Mouse (Mus musculus) hindbrain, embryonic 15.5 days (tissue): Measurements from ENCODE around the gene Zbtb48. TPM values are rescaled to one million over a fixed set of nuclear protein-coding genes. Genes with fewer than 3 reads are reported as not detected.

Experiments
- ATAC-seq: fragments of 200-750 bp; cut with Nextera tagmentation; 2 replicates; pipeline ENCODE4 v1.8.0; 2017; ENCODE audit warnings: low read depth, moderate number of reproducible peaks, moderate TSS enrichment; ENCODE audit not compliant: low FRiP score
- H3K27ac ChIP-seq: fragments of 300-500 bp; sonication (generic); replicated peaks from 2 replicates; pipeline ENCODE4 v1.5.1; 2015; ENCODE audit warnings: mild to moderate bottlenecking, inconsistent platforms
- H3K27me3 ChIP-seq: fragments of 300-500 bp; sonication (generic); 2 replicates; pipeline ENCODE4 v1.6.1; 2015; ENCODE audit warnings: control low read depth, inconsistent platforms
- H3K36me3 ChIP-seq: fragments of 300-500 bp; sonication (generic); 2 replicates; pipeline ENCODE4 v1.6.1; 2015; ENCODE audit warnings: control low read depth, inconsistent platforms
- H3K4me1 ChIP-seq: fragments of 300-500 bp; sonication (generic); replicated peaks from 2 replicates; pipeline ENCODE4 v1.6.1; 2015; ENCODE audit warnings: control low read depth, inconsistent platforms
- H3K4me2 ChIP-seq: fragments of 300-500 bp; sonication (generic); 2 replicates; pipeline ENCODE4 v1.6.1; 2015; ENCODE audit warnings: moderate library complexity, mild to moderate bottlenecking, inconsistent platforms
- H3K4me3 ChIP-seq: fragments of 300-500 bp; sonication (generic); 2 replicates; pipeline ENCODE4 v1.5.1; 2015; ENCODE audit warnings: mild to moderate bottlenecking, inconsistent platforms
- H3K9ac ChIP-seq: fragments of 300-500 bp; sonication (generic); 2 replicates; pipeline ENCODE4 v1.6.1; 2015; ENCODE audit warnings: inconsistent platforms
- H3K9me3 ChIP-seq: fragments of 300-500 bp; sonication (generic); 2 replicates; pipeline ENCODE4 v1.6.1; 2016; ENCODE audit warnings: control low read depth, inconsistent platforms
- WGBS: fragments of 180-500 bp; shearing (Covaris S2); methylation state at CpG from one replicate; pipeline ENCODE4 v1.1.7; 2015; 5-methylcytosine and 5-hydroxymethylcytosine counted together
- polyA plus RNA-seq: library from polyadenylated mRNA; unstranded; fragments of >200 nt; fragmentation: Nextera tagmentation; extraction: Ambion mirVana; gene quantifications from 2 replicates; pipeline ENCODE4 v1.2.1, GENCODE M21; 2015

Gene Zbtb48
- polyA plus RNA-seq, 1 experiment from 2014 or later: 18.5 TPM

GRCm38 (mm10) chr4:151996173-151996950 lies 31.1 kb downstream of the Zbtb48 start, which contains the start of gene Phf13:
TSS of gene Phf13 (minus strand) at chr4:151996258.
- Histone ChIP-seq H3K4me2 (peak within 1 kb of the TSS; percentile 87), H3K9me3 (no peaks in the 10 kb centered on the region), H3K36me3 (peaks cover 10% of the 10 kb centered on the region), H3K27me3 (no peaks in the 10 kb centered on the region), H3K4me3 (peak within 1 kb of the TSS; percentile 99), H3K27ac (peak within 1 kb of the TSS; percentile 90), H3K9ac (peak within 1 kb of the TSS; percentile 83), H3K4me1 (peaks cover 25% of the 10 kb centered on the region)
- under 1% methylated on average over 91 of the region's 94 CpGs for WGBS
- peak; percentile 96 for ATAC-seq

GRCm38 (mm10) chr4:151995371-151996172 lies 31.9 kb downstream of the Zbtb48 start:
- H3K27me3 ChIP-seq: no peaks in the 10 kb centered on the region
- H3K4me1 ChIP-seq: peaks cover 25% of the 10 kb centered on the region
- peak overlapping the region; percentile 83 for H3K9ac ChIP-seq
- peak overlapping the region; percentile 99 for H3K4me3 ChIP-seq
- peak; percentile 74; the same call in 1 of the 2 replicates for ATAC-seq
- H3K27ac ChIP-seq: peak overlapping the region; percentile 84
- under 1% methylated on average over 80 of the region's 111 CpGs for WGBS
- peak overlapping the region; percentile 87 for H3K4me2 ChIP-seq
- H3K36me3 ChIP-seq: peaks cover 18% of the 10 kb centered on the region
- no peaks in the 10 kb centered on the region for H3K9me3 ChIP-seq

- H3K9ac ChIP-seq: peak overlapping the region; percentile 83
- no peak for ATAC-seq
- H3K36me3 ChIP-seq: peaks cover 27% of the 10 kb centered on the region
- WGBS: under 1% methylated on average over 55 of the region's 61 CpGs
- H3K27ac ChIP-seq: peak overlapping the region; percentile 84
- no peaks in the 10 kb centered on the region for H3K27me3 ChIP-seq
- H3K4me1 ChIP-seq: peaks cover 25% of the 10 kb centered on the region
- peak overlapping the region; percentile 99 for H3K4me3 ChIP-seq
- peak overlapping the region; percentile 87 for H3K4me2 ChIP-seq
- H3K9me3 ChIP-seq: no peaks in the 10 kb centered on the region
Measured at GRCm38 (mm10) chr4:151994228-151995171, 33.0 kb downstream of the Zbtb48 start.

- H3K27ac ChIP-seq: no peak overlapping the region
- WGBS: 82% methylated on average over 6 of the region's 6 CpGs
- H3K36me3 ChIP-seq: peaks cover 27% of the 10 kb centered on the region
- H3K9ac ChIP-seq: no peak overlapping the region
- ATAC-seq: no peak
- H3K4me2 ChIP-seq: no peak overlapping the region
- no peak overlapping the region for H3K4me3 ChIP-seq
- no peaks in the 10 kb centered on the region for H3K27me3 ChIP-seq
- H3K9me3 ChIP-seq: no peaks in the 10 kb centered on the region
- peaks cover 34% of the 10 kb centered on the region for H3K4me1 ChIP-seq
Measured at GRCm38 (mm10) chr4:151993035-151993434, 34.4 kb downstream of the Zbtb48 start.

- 95% methylated on average over 9 of the region's 9 CpGs for WGBS
- no peak overlapping the region for H3K27ac ChIP-seq
- no peak overlapping the region for H3K4me3 ChIP-seq
- peaks cover 35% of the 10 kb centered on the region for H3K4me1 ChIP-seq
- ATAC-seq: no peak
- no peak overlapping the region for H3K9ac ChIP-seq
- H3K36me3 ChIP-seq: peaks cover 27% of the 10 kb centered on the region
- H3K27me3 ChIP-seq: no peaks in the 10 kb centered on the region
- no peak overlapping the region for H3K4me2 ChIP-seq
- no peaks in the 10 kb centered on the region for H3K9me3 ChIP-seq
Measured at GRCm38 (mm10) chr4:151992091-151992490, 35.4 kb downstream of the Zbtb48 start.

GRCm38 (mm10) chr4:151989110-151989488 lies 38.4 kb downstream of the Zbtb48 start:
- H3K27ac ChIP-seq: peak overlapping the region; percentile 81
- ATAC-seq: no peak
- H3K27me3 ChIP-seq: no peaks in the 10 kb centered on the region
- H3K4me3 ChIP-seq: peak overlapping the region; percentile 70
- 34% methylated on average over 6 of the region's 6 CpGs for WGBS
- H3K9me3 ChIP-seq: no peaks in the 10 kb centered on the region
- peak overlapping the region; percentile 72 for H3K4me2 ChIP-seq
- no peak overlapping the region for H3K9ac ChIP-seq
- H3K4me1 ChIP-seq: peaks cover 34% of the 10 kb centered on the region
- peaks cover 27% of the 10 kb centered on the region for H3K36me3 ChIP-seq

- Histone ChIP-seq H3K36me3 (peaks cover 27% of the 10 kb centered on the region), H3K4me3 (peak within 1 kb of the TSS; percentile 70), H3K9me3 (no peaks in the 10 kb centered on the region), H3K4me2 (peak within 1 kb of the TSS; percentile 72), H3K27me3 (no peaks in the 10 kb centered on the region), H3K9ac (peak within 1 kb of the TSS; percentile 86), H3K27ac (peak within 1 kb of the TSS; percentile 81), H3K4me1 (peaks cover 29% of the 10 kb centered on the region)
- peak; percentile 75 for ATAC-seq
- 1% methylated on average over 53 of the region's 54 CpGs for WGBS
Measured at GRCm38 (mm10) chr4:151988342-151989109, 38.9 kb downstream of the Zbtb48 start, which contains the start of gene Thap3. TSS of gene Thap3 (minus strand) at chr4:151988997.

- peak overlapping the region; percentile 86 for H3K9ac ChIP-seq
- 24% methylated on average over 10 of the region's 10 CpGs for whole genome bisulfite sequencing
Measured at GRCm38 (mm10) chr4:151988014-151988341, 39.5 kb downstream of the Zbtb48 start.

GRCm38 (mm10) chr4:151986650-151987049 lies 40.8 kb downstream of the Zbtb48 start:
- Histone ChIP-seq H3K9ac (no peak overlapping the region), H3K4me1 (peaks cover 27% of the 10 kb centered on the region), H3K27ac (no peak overlapping the region), H3K4me2 (no peak overlapping the region), H3K9me3 (no peaks in the 10 kb centered on the region), H3K4me3 (no peak overlapping the region), H3K36me3 (peaks cover 19% of the 10 kb centered on the region), H3K27me3 (no peaks in the 10 kb centered on the region)
- 66% methylated on average over 8 of the region's 8 CpGs for WGBS
- ATAC-seq: no peak

More at GRCm38 (mm10) chr4:151988014-151988341, 39.5 kb downstream of the Zbtb48 start:
- H3K4me3 ChIP-seq: peak overlapping the region; percentile 70
- no peaks in the 10 kb centered on the region for H3K27me3 ChIP-seq
- no peaks in the 10 kb centered on the region for H3K9me3 ChIP-seq
- no peak for ATAC-seq
- H3K36me3 ChIP-seq: peaks cover 27% of the 10 kb centered on the region
- H3K4me1 ChIP-seq: peaks cover 26% of the 10 kb centered on the region
- peak overlapping the region; percentile 72 for H3K4me2 ChIP-seq
- peak overlapping the region; percentile 81 for H3K27ac ChIP-seq

GRCm38 (mm10) chr4:151985886-151986285 lies 41.6 kb downstream of the Zbtb48 start:
- no peaks in the 10 kb centered on the region for H3K27me3 ChIP-seq
- H3K9ac ChIP-seq: no peak overlapping the region
- H3K27ac ChIP-seq: no peak overlapping the region
- H3K9me3 ChIP-seq: no peaks in the 10 kb centered on the region
- H3K4me2 ChIP-seq: no peak overlapping the region
- no peak for ATAC-seq
- H3K4me1 ChIP-seq: peaks cover 29% of the 10 kb centered on the region
- 41% methylated on average over 10 of the region's 10 CpGs for WGBS
- peaks cover 15% of the 10 kb centered on the region; the same call in 1 of the 2 replicates for H3K36me3 ChIP-seq
- no peak overlapping the region for H3K4me3 ChIP-seq

GRCm38 (mm10) chr4:151983560-151983959 lies 43.9 kb downstream of the Zbtb48 start:
- no peak overlapping the region for H3K27ac ChIP-seq
- peaks cover 24% of the 10 kb centered on the region for H3K4me1 ChIP-seq
- H3K36me3 ChIP-seq: peaks cover 13% of the 10 kb centered on the region
- no peak overlapping the region for H3K4me2 ChIP-seq
- no peaks in the 10 kb centered on the region for H3K9me3 ChIP-seq
- H3K27me3 ChIP-seq: no peaks in the 10 kb centered on the region
- ATAC-seq: no peak
- H3K9ac ChIP-seq: no peak overlapping the region
- no peak overlapping the region for H3K4me3 ChIP-seq
- 50% methylated on average over 8 of the region's 9 CpGs for WGBS
